Mouse (Mus musculus): ENCODE measurements around the gene Ephb4. TPM values are rescaled to one million over a fixed set of nuclear protein-coding genes. Genes with fewer than 3 reads are reported as not detected.

The Ephb4 gene
- total and polyA plus RNA-seq, 3 experiments = 0.08 to 0.12 TPM; not detected in 1

DNA sequence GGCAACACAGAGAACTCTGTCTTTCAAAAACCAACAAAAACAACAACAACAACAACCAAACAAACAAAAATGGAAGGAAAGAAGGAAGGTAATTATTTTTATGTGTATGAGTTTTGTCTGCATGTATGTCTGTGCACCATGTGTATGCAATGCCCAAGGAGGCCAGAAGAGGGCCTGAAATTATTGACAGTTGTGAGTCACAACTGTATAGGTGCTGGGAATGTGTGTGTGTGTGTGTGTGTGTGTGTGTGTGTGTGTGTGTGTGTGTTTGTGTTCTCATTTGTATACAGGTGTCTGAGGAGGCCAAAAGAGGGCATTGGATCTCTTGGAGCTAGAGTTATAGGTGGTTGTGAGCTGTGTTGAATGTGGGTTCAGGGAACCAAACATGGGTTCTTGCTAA lies 6.0 kb upstream of the Ephb4 start:
- Histone ChIP-seq H3K36me3 (ENCODE audit: control insufficient read depth in 1 of 2, insufficient read depth in 2 of 2, low read length in 2 of 2) (peaks cover 0 to 9% of the 10 kb centered on the region in 2 experiments; a peak in 2 of 4 replicates), H3K9me3 (replicated peaks; ENCODE audit: insufficient read depth, low read length) (no peaks in the 10 kb centered on the region), H3K4me3 (ENCODE audit: control insufficient read depth in 1 of 2, insufficient read depth in 1 of 2, low read depth in 2 of 2, low read length in 2 of 2) (no peak overlapping the region), H3K27ac (ENCODE audit: control insufficient read depth, low read depth, low read length) (no peak overlapping the region), H3K27me3 (ENCODE audit: control insufficient read depth in 1 of 2, insufficient read depth in 2 of 2, low read length in 2 of 2) (no peaks in the 10 kb centered on the region), H3K79me2 (ENCODE audit: control insufficient read depth, insufficient read depth, low read length, poor library complexity) (no peaks in the 10 kb centered on the region), H3K9ac (ENCODE audit: control insufficient read depth, low read depth, low read length, poor library complexity, severe bottlenecking) (no peak overlapping the region), H3K4me1 (ENCODE audit: control insufficient read depth in 1 of 2, insufficient read depth in 2 of 2, low read length in 2 of 2) (peaks cover 3 to 18% of the 10 kb centered on the region in 2 experiments)
- TF ChIP-seq CTCF (IDR thresholded peaks at IDR 0.05 in 2 of 3, conservative IDR thresholded peaks at IDR 0.05 in 1 of 3; ENCODE audit: control insufficient read depth in 1 of 3, insufficient read depth in 1 of 3, low read depth in 2 of 3, low read length in 3 of 3, poor library complexity in 1 of 3, severe bottlenecking in 1 of 3) (peak in 2 of 3 experiments; percentile 14 to 31; a peak in 2 of 6 replicates), CHD2 (IDR thresholded peaks at IDR 0.05; ENCODE audit: low read length) (no peak)
- DNase-seq (ENCODE audit: low read depth, low spot score) = peak; percentile 27

- H3K27me3 ChIP-seq (ENCODE audit: control insufficient read depth in 1 of 2, insufficient read depth in 2 of 2, low read length in 2 of 2) = no peaks in the 10 kb centered on the region
- H3K9me3 ChIP-seq (replicated peaks; ENCODE audit: insufficient read depth, low read length) = no peaks in the 10 kb centered on the region
- H3K4me3 ChIP-seq (ENCODE audit: control insufficient read depth in 1 of 2, insufficient read depth in 1 of 2, low read depth in 2 of 2, low read length in 2 of 2) = peak overlapping the region in 1 of 2 experiments; percentile 48; a peak in 1 of 4 replicates
- H3K27ac ChIP-seq (ENCODE audit: control insufficient read depth, low read depth, low read length) = no peak overlapping the region
- H3K9ac ChIP-seq (ENCODE audit: control insufficient read depth, low read depth, low read length, poor library complexity, severe bottlenecking) = no peak overlapping the region
- H3K36me3 ChIP-seq (ENCODE audit: control insufficient read depth in 1 of 2, insufficient read depth in 2 of 2, low read length in 2 of 2) = no peaks in the 10 kb centered on the region; a peak in 1 of 4 replicates
- peak; percentile 33 for DNase-seq (ENCODE audit: low read depth, low spot score)
- peaks cover 0 to 3% of the 10 kb centered on the region in 2 experiments; a peak in 2 of 4 replicates for H3K4me1 ChIP-seq (ENCODE audit: control insufficient read depth in 1 of 2, insufficient read depth in 2 of 2, low read length in 2 of 2)
- no peak for TF ChIP-seq ZKSCAN1 (IDR thresholded peaks at IDR 0.05; ENCODE audit: low read depth, low read length)
- TF ChIP-seq ZMIZ1 (IDR thresholded peaks at IDR 0.05; ENCODE audit: low read depth, low read length) = no peak
- no peak for TF ChIP-seq BHLHE40 (IDR thresholded peaks at IDR 0.05; ENCODE audit: borderline replicate concordance, low read depth, low read length)
- no peaks in the 10 kb centered on the region for H3K79me2 ChIP-seq (ENCODE audit: control insufficient read depth, insufficient read depth, low read length, poor library complexity)
These were observed 4.1 kb upstream of the Ephb4 start for GRCm38 (mm10) chr5:137345821-137346220.

GRCm38 (mm10) chr5:137346388-137346787 lies 3.5 kb upstream of the Ephb4 start:
- Histone ChIP-seq H3K27ac (ENCODE audit: control insufficient read depth, low read depth, low read length) (no peak overlapping the region), H3K9me3 (replicated peaks; ENCODE audit: insufficient read depth, low read length) (no peaks in the 10 kb centered on the region), H3K4me1 (ENCODE audit: control insufficient read depth in 1 of 2, insufficient read depth in 2 of 2, low read length in 2 of 2) (peaks cover 0 to 3% of the 10 kb centered on the region in 2 experiments; a peak in 2 of 4 replicates), H3K79me2 (ENCODE audit: control insufficient read depth, insufficient read depth, low read length, poor library complexity) (no peaks in the 10 kb centered on the region), H3K36me3 (ENCODE audit: control insufficient read depth in 1 of 2, insufficient read depth in 2 of 2, low read length in 2 of 2) (no peaks in the 10 kb centered on the region; a peak in 1 of 4 replicates), H3K9ac (ENCODE audit: control insufficient read depth, low read depth, low read length, poor library complexity, severe bottlenecking) (no peak overlapping the region), H3K27me3 (ENCODE audit: control insufficient read depth in 1 of 2, insufficient read depth in 2 of 2, low read length in 2 of 2) (no peaks in the 10 kb centered on the region), H3K4me3 (ENCODE audit: control insufficient read depth in 1 of 2, insufficient read depth in 1 of 2, low read depth in 2 of 2, low read length in 2 of 2) (peak overlapping the region in 1 of 2 experiments; percentile 48; a peak in 1 of 4 replicates)
- TF ChIP-seq ZNF384 (IDR thresholded peaks at IDR 0.05; ENCODE audit: low read depth, low read length) = peak; percentile 78
- TF ChIP-seq SIN3A (IDR thresholded peaks at IDR 0.05; ENCODE audit: low read length) = no peak
- no peak for DNase-seq (ENCODE audit: low read depth, low spot score)

GRCm38 (mm10) chr5:137346983-137347382 lies 2.9 kb upstream of the Ephb4 start:
- Histone ChIP-seq H3K9ac (ENCODE audit: control insufficient read depth, low read depth, low read length, poor library complexity, severe bottlenecking) (no peak overlapping the region), H3K36me3 (ENCODE audit: control insufficient read depth in 1 of 2, insufficient read depth in 2 of 2, low read length in 2 of 2) (no peaks in the 10 kb centered on the region; a peak in 1 of 4 replicates), H3K79me2 (ENCODE audit: control insufficient read depth, insufficient read depth, low read length, poor library complexity) (no peaks in the 10 kb centered on the region), H3K4me1 (ENCODE audit: control insufficient read depth in 1 of 2, insufficient read depth in 2 of 2, low read length in 2 of 2) (peaks cover 0 to 3% of the 10 kb centered on the region in 2 experiments; a peak in 2 of 4 replicates), H3K27ac (ENCODE audit: control insufficient read depth, low read depth, low read length) (no peak overlapping the region), H3K4me3 (ENCODE audit: control insufficient read depth in 1 of 2, insufficient read depth in 1 of 2, low read depth in 2 of 2, low read length in 2 of 2) (no peak overlapping the region), H3K9me3 (replicated peaks; ENCODE audit: insufficient read depth, low read length) (no peaks in the 10 kb centered on the region), H3K27me3 (ENCODE audit: control insufficient read depth in 1 of 2, insufficient read depth in 2 of 2, low read length in 2 of 2) (no peaks in the 10 kb centered on the region)
- DNase-seq (ENCODE audit: low read depth, low spot score) = no peak
- TF ChIP-seq CHD2 (IDR thresholded peaks at IDR 0.05; ENCODE audit: low read length) (no peak), MYB (IDR thresholded peaks at IDR 0.05; ENCODE audit: low read depth, low read length) (no peak), MAFK (IDR thresholded peaks at IDR 0.05; ENCODE audit: borderline replicate concordance, low read depth, low read length) (no peak), TAL1 (IDR thresholded peaks at IDR 0.05; ENCODE audit: low read length) (no peak)

Data from MEL (cell line).